Mouse (Mus musculus) thymus, adult 2 months (tissue): ENCODE results near the gene Efnb2.

Source experiments
- CTCF ChIP-seq: fragments of 200-500 bp; IDR thresholded peaks from 2 replicates; pipeline ENCODE4 v1.5.1; 2012; ENCODE audit warnings: mild to moderate bottlenecking, control low read depth, low read length, moderate library complexity, borderline replicate concordance; ENCODE audit not compliant: control insufficient read depth, poor library complexity, insufficient read depth; ENCODE audit errors: extremely low read depth
- POLR2A ChIP-seq: fragments of 200-500 bp; IDR thresholded peaks from 2 replicates; pipeline ENCODE4 v1.6.1; 2012; ENCODE audit warnings: mild to moderate bottlenecking, low read length, control low read depth, moderate library complexity; ENCODE audit not compliant: control insufficient read depth, poor library complexity, insufficient read depth; ENCODE audit errors: extremely low read depth

DNA sequence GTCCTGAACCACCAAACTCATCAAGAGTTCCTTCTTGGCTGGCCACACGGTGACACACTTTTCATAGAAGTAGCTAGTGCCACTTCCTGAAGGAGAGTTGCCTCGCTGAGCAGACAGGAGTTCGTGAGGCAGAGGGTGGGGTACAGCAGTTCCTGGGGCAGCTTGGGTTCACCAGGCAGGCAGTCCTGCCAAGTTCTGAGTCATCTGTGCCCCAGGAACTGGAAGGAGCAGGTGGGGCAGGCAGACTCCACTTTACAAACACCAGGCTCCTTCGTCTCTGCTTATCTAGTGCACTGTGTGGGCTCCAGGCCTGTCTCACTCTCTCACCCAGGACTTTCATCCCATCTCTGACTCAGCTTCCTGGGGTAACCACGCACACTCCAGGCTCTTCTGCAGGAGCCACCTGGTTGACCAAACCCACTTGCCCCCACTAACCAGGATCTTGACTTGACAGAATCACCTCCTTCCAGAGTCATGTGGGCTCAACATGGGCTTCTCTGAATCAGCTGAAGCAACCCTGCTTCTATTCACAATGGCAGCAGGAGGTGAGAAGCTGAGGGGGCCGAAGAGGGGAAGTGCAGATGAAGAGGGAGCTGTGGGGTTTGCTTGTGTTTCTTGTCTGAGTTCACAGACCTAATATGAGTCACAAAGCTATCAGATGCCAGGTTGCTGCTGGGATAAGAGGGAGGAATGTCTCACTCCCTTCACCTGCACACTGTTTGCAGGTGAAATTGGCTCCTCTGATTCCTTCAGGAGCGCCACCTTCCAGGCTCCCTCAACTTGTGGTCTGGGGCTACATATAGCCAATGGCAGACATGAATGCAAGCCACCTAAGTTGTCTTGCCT is 58.2 kb downstream of the Efnb2 start:
- no peak for TF ChIP-seq CTCF
- TF ChIP-seq POLR2A: no peak
